Mouse (Mus musculus) thymus, postnatal 25 days (tissue): Measurements from ENCODE around the gene Hist1h4h.

Experiments
- DNase-seq: peaks from one replicate; pipeline ENCODE4 v3.0.0; 2022

Hist1h4h gene

GRCm38 (mm10) chr13:23530901-23531875 is at the start of gene Hist1h4h:
Gene Hist1h4h, plus strand, starts transcription at chr13:23531050.
- peak; percentile 98 for DNase-seq

GRCm38 (mm10) chr13:23483153-23483552 is 47.7 kb upstream of the Hist1h4h start:
- no peak for DNase-seq

GRCm38 (mm10) chr13:23485271-23485670 is 45.6 kb upstream of the Hist1h4h start:
- no peak for DNase-seq

- peak; percentile 43 for DNase-seq
Observed at GRCm38 (mm10) chr13:23488400-23489322, 42.2 kb upstream of the Hist1h4h start, which contains the start of gene Btn2a2. Gene Btn2a2, minus strand, starts transcription at chr13:23488857.

GRCm38 (mm10) chr13:23490863-23491262 is 40.0 kb upstream of the Hist1h4h start:
- no peak for DNase-seq

GRCm38 (mm10) chr13:23491263-23491662 is 39.6 kb upstream of the Hist1h4h start:
- no peak for DNase-seq

GRCm38 (mm10) chr13:23491990-23492389 is 38.9 kb upstream of the Hist1h4h start:
- no peak for DNase-seq

GRCm38 (mm10) chr13:23495526-23495925 is 35.3 kb upstream of the Hist1h4h start:
- no peak for DNase-seq

GRCm38 (mm10) chr13:23497656-23498321 is 33.1 kb upstream of the Hist1h4h start:
- DNase-seq, result no peak

- no peak for DNase-seq
Observed at GRCm38 (mm10) chr13:23498653-23499052, 32.2 kb upstream of the Hist1h4h start.

GRCm38 (mm10) chr13:23499943-23500342 is 30.9 kb upstream of the Hist1h4h start:
- no peak for DNase-seq

- peak; percentile 84 for DNase-seq
Observed at GRCm38 (mm10) chr13:23500424-23501200, 30.2 kb upstream of the Hist1h4h start.

- no peak for DNase-seq
Observed at GRCm38 (mm10) chr13:23501511-23501910, 29.3 kb upstream of the Hist1h4h start.

GRCm38 (mm10) chr13:23502031-23502567 is 28.8 kb upstream of the Hist1h4h start:
- no peak for DNase-seq

- no peak for DNase-seq
Observed at GRCm38 (mm10) chr13:23502916-23503315, 27.9 kb upstream of the Hist1h4h start.

- DNase-seq, result peak; percentile 78
Observed at GRCm38 (mm10) chr13:23503797-23504196, 27.1 kb upstream of the Hist1h4h start.

- no peak for DNase-seq
Observed at GRCm38 (mm10) chr13:23505662-23506345, 25.0 kb upstream of the Hist1h4h start.

- DNase-seq, result peak; percentile 68
Observed at GRCm38 (mm10) chr13:23506351-23506750, 24.5 kb upstream of the Hist1h4h start.

- DNase-seq, result no peak
Observed at GRCm38 (mm10) chr13:23506819-23507515, 23.9 kb upstream of the Hist1h4h start.

GRCm38 (mm10) chr13:23510127-23510526 is 20.7 kb upstream of the Hist1h4h start:
- DNase-seq, result no peak
